Mouse (Mus musculus) ES-E14 (cell line): ENCODE measurements around the gene Ephx1.

Source experiments
- CHD2 ChIP-seq: IDR thresholded peaks from 2 replicates; pipeline ENCODE4 v1.6.1; 2014; ENCODE audit warnings: mild to moderate bottlenecking, low read depth, low read length, inconsistent platforms
- HCFC1 ChIP-seq: IDR thresholded peaks from 2 replicates; pipeline ENCODE4 v1.6.1; 2012; ENCODE audit warnings: low read length, inconsistent platforms, borderline replicate concordance; ENCODE audit not compliant: insufficient read depth
- MAFK ChIP-seq: IDR thresholded peaks from 2 replicates; pipeline ENCODE4 v1.6.1; 2014; ENCODE audit warnings: mild to moderate bottlenecking, low read depth, low read length, inconsistent platforms; ENCODE audit not compliant: insufficient read depth
- ZC3H11A ChIP-seq: IDR thresholded peaks from 2 replicates; pipeline ENCODE4 v1.6.1; 2012; ENCODE audit warnings: low read depth, mild to moderate bottlenecking, inconsistent platforms, low read length, borderline replicate concordance

DNA sequence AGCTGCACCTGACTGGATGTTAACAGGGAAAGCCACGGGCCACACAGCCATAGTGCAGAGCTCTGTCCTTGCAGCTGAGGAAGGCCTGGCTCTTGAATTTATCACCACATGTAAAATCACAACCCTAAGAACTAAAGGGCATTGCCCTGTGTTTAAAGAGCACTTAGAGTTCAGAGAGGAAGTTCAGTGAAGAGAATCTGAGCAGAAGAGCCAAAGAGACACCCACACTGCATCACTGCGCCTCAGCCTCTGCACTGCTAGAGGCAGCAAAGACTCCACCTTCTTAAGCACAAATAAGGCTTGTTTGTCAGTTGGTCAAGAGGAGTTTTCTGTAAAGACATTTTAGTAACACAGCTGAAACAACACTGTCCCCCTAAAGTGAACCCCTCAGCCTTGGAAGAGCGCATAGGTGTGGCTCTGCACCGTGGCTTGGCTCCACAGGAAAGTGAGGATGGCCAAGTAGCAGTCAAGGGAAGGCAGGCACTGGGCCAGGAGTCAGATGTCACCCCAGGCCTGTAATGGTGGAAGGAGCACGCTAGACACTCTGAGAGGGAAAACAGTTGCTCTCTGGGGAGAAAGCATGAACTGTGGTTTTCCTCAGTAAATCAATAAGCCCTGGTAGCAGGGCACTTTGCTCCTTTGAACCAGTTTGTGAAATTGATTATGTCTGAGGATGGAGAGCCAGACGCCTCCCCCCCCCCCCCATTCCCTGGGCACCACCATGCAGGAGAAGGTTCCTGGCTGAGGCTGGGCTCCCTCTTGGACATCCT lies 5.8 kb downstream of the Ephx1 start:
- TF ChIP-seq ZC3H11A (no peak), CHD2 (no peak), MAFK (no peak), HCFC1 (no peak)
